Comparison of ENCODE assay signal across 15 mouse cellular contexts in genomic region chr1:182986750-182987149, GRCm38 (mm10). TPM values are rescaled to one million over a fixed set of nuclear protein-coding genes. Genes with fewer than 3 reads are reported as not detected.
DNase-seq lines count a peak whose midpoint lies in the region; ATAC-seq and TF ChIP-seq lines count a peak whose summit lies in the region.
"Had no signal": no experiment of that assay in that cellular context is flagged by ENCODE, and none has a peak within 500 bp of the region (broad histone marks: within the 10 kb centered on the region; RNA-seq: fewer than 3 reads in every experiment).

No protein-coding gene starts in this region.

- no peaks in the 10 kb centered on the region for H3K9me3 ChIP-seq in embryonic facial prominence, embryonic 14.5 days (ENCODE audit: control insufficient read depth, low read length)
- no peaks in the 10 kb centered on the region for H3K9me3 ChIP-seq in limb, embryonic 14.5 days (ENCODE audit: control insufficient read depth, low read length)
- H3K9me3 ChIP-seq: liver, embryonic 13.5 days had no signal

- TF ChIP-seq POLR2A in heart, adult 2 months (IDR thresholded peaks at IDR 0.05; ENCODE audit: insufficient read depth, low read depth, low read length), result no peak
- no peak for TF ChIP-seq POLR2A in limb, embryonic 14.5 days (IDR thresholded peaks at IDR 0.05; ENCODE audit: borderline replicate concordance, extremely low read depth, insufficient read depth, insufficient read length)

- TF ChIP-seq EP300 in heart, adult 2 months (IDR thresholded peaks at IDR 0.05; ENCODE audit: insufficient read depth, low read depth, low read length), result no peak

- 40% methylated on average over 11 of the region's 11 CpGs for WGBS in heart, adult 2 months
- 81% methylated on average over 11 of the region's 11 CpGs for WGBS in embryonic facial prominence, embryonic 14.5 days
- 67% methylated on average over 11 of the region's 11 CpGs for WGBS in limb, embryonic 14.5 days

- no peaks in the 10 kb centered on the region for H3K36me3 ChIP-seq in heart, adult 2 months (ENCODE audit: control insufficient read depth, insufficient read depth, low read length)
- H3K36me3 ChIP-seq in embryonic facial prominence, embryonic 14.5 days (ENCODE audit: control insufficient read depth, insufficient read depth, low read length), result no peaks in the 10 kb centered on the region
- no peaks in the 10 kb centered on the region for H3K36me3 ChIP-seq in limb, embryonic 14.5 days (ENCODE audit: control insufficient read depth, insufficient read depth, low read length)
- H3K36me3 ChIP-seq: G1E; liver, embryonic 13.5 days had no signal

- H3K9ac ChIP-seq in heart, adult 2 months (ENCODE audit: low read depth, low read length), result no peak overlapping the region
- H3K9ac ChIP-seq in embryonic facial prominence, embryonic 14.5 days (ENCODE audit: low read depth, low read length), result 0 out of 2 replicates have a peak overlapping the region, but pooled peaks have one; percentile 25
- no peak overlapping the region for H3K9ac ChIP-seq in limb, embryonic 14.5 days (ENCODE audit: low read depth, low read length, severe bottlenecking)
- H3K9ac ChIP-seq: liver, embryonic 13.5 days had no signal

- no peak for ATAC-seq in embryonic facial prominence, embryonic 14.5 days (ENCODE audit: low read depth)
- ATAC-seq in limb, embryonic 14.5 days (ENCODE audit: low FRiP score, low read depth), result no peak
- ATAC-seq: inflammation-experienced regulatory T-cells, adult 6 months had no signal

- DNase-seq in heart, adult 2 months, result peak in 1 of 2 experiments; percentile 41
- no peak for DNase-seq in heart, postnatal 36 days
- DNase-seq in kidney, postnatal 14 days, result peak; percentile 30
- no peak for DNase-seq in kidney, adult 8-10 months
- no peak for DNase-seq in embryonic facial prominence, embryonic 14.5 days (ENCODE audit: low spot score)
- DNase-seq in limb, embryonic 14.5 days (ENCODE audit: low spot score), result peak; percentile 31
- no peak for DNase-seq in gastrocnemius, adult 8-10 months (ENCODE audit: low spot score in 2 of 2)
- no peak for DNase-seq in urinary bladder, adult 18-20 months (ENCODE audit: low spot score in 2 of 2)
- DNase-seq: B cell, adult 2 months; cerebellum, adult 2 months; liver, embryonic 13.5 days; right cerebral cortex, postnatal 25 days; thymus, postnatal 4 days had no signal

- intact Hi-C loops in heart, adult 2 months (cut with DNase I), result no loop called here
- intact Hi-C loops in heart, postnatal 36 days (cut with DNase I), result no loop called here

- TF ChIP-seq CTCF in heart, adult 2 months (IDR thresholded peaks at IDR 0.05), result no peak

- no peak overlapping the region for H3K4me2 ChIP-seq in embryonic facial prominence, embryonic 14.5 days (ENCODE audit: low read depth, low read length)
- H3K4me2 ChIP-seq in limb, embryonic 14.5 days (replicated peaks; ENCODE audit: low read depth, low read length, severe bottlenecking), result peak overlapping the region; percentile 5; the same call in 1 of the 2 replicates
- H3K4me2 ChIP-seq: liver, embryonic 13.5 days had no signal

- peak overlapping the region; percentile 41 for H3K27ac ChIP-seq in heart, adult 2 months
- H3K27ac ChIP-seq in embryonic facial prominence, embryonic 14.5 days (replicated peaks; ENCODE audit: low read depth, low read length), result no peak overlapping the region; the same call in 1 of the 2 replicates
- H3K27ac ChIP-seq in limb, embryonic 14.5 days (replicated peaks; ENCODE audit: low read depth, low read length), result peak overlapping the region; percentile 89
- H3K27ac ChIP-seq: liver, embryonic 13.5 days had no signal

- peaks cover 6% of the 10 kb centered on the region; the same call in 1 of the 2 replicates for H3K4me1 ChIP-seq in heart, adult 2 months (ENCODE audit: control insufficient read depth, insufficient read depth, low read length)
- H3K4me1 ChIP-seq in embryonic facial prominence, embryonic 14.5 days (ENCODE audit: control insufficient read depth, insufficient read depth, low read length), result peaks cover 16% of the 10 kb centered on the region
- H3K4me1 ChIP-seq in limb, embryonic 14.5 days (ENCODE audit: control insufficient read depth, insufficient read depth, low read length), result peaks cover 17% of the 10 kb centered on the region

- H3K79me2 ChIP-seq in heart, adult 2 months (replicated peaks; ENCODE audit: control insufficient read depth, insufficient read depth, low read length), result no peaks in the 10 kb centered on the region

- H3K27me3 ChIP-seq in heart, adult 2 months (ENCODE audit: control insufficient read depth, insufficient read depth, low read length), result no peaks in the 10 kb centered on the region
- H3K27me3 ChIP-seq in embryonic facial prominence, embryonic 14.5 days (replicated peaks; ENCODE audit: control insufficient read depth, insufficient read depth, low read length), result 0 out of 2 replicates have a peak, but pooled peaks cover 3% of the 10 kb centered on the region
- no peaks in the 10 kb centered on the region for H3K27me3 ChIP-seq in limb, embryonic 14.5 days (ENCODE audit: control insufficient read depth, insufficient read depth, low read length)
- H3K27me3 ChIP-seq: liver, embryonic 13.5 days had no signal

- H3K4me3 ChIP-seq in heart, adult 2 months, result no peak overlapping the region
- H3K4me3 ChIP-seq in embryonic facial prominence, embryonic 14.5 days (ENCODE audit: low read depth, low read length), result no peak overlapping the region
- no peak overlapping the region for H3K4me3 ChIP-seq in limb, embryonic 14.5 days (replicated peaks; ENCODE audit: low read length)
- H3K4me3 ChIP-seq: liver, embryonic 13.5 days had no signal

RNA-seq across cellular contexts. Expression of gene Tlr5, which starts 32.2 kb away (rescaled TPM):
- 1 to 10 TPM; 1.1 to 1.7 TPM for total RNA-seq in heart, adult 2 months (2021)
- 1.2 and 1.5 TPM in 2 replicates for polyA plus RNA-seq in heart, adult 2 months (2012; rRNA removed)
- total RNA-seq in heart, postnatal 36 days (2021), result 1 to 10 TPM; 1.4 TPM
- polyA plus RNA-seq in embryonic facial prominence, embryonic 14.5 days (2014; fragmentation: Nextera tagmentation; extraction: Ambion mirVana), result 2.4 TPM in 2 replicates
- 4.4 and 5.0 TPM in 2 replicates for polyA plus RNA-seq in limb, embryonic 14.5 days (2012; rRNA removed)
- 2.5 and 2.7 TPM in 2 replicates for polyA plus RNA-seq in limb, embryonic 14.5 days (2014; fragmentation: Nextera tagmentation; extraction: Ambion mirVana)
- total RNA-seq in gastrocnemius, adult 8-10 months (2022), result 1 to 10 TPM in 1 of 4 experiments, under 1 TPM in 3; 0.51 to 1.2 (median 0.82) TPM
- polyA plus RNA-seq: G1E; inflammation-experienced regulatory T-cells, adult 6 months had no signal

Comparison
In these comparisons a context has a peak if more than half of its experiments do, and no peak if none do; other contexts are left out.
1. DNase-seq: peak in kidney, postnatal 14 days (single experiment) and limb, embryonic 14.5 days (single experiment); none in heart, postnatal 36 days (0 of 2), kidney, adult 8-10 months (0 of 2), embryonic facial prominence, embryonic 14.5 days (single experiment), gastrocnemius, adult 8-10 months (0 of 2) and urinary bladder, adult 18-20 months (0 of 2).